Mouse (Mus musculus) adrenal gland, postnatal 14 days (tissue): Measurements from ENCODE around the gene Scnn1g. TPM values are rescaled to one million over a fixed set of nuclear protein-coding genes. Genes with fewer than 3 reads are reported as not detected.

Experiments used
- DNase-seq: peaks from one replicate; pipeline ENCODE4 v3.0.0; 2021; ENCODE audit warnings: mixed read lengths
- total RNA-seq: library from RNA; stranded (reverse); gene quantifications from 2 replicates; pipeline ENCODE4 v1.2.3, GENCODE M21; 2021

Gene Scnn1g
- total RNA-seq, 1 experiment from 2014 or later = not detected

DNA sequence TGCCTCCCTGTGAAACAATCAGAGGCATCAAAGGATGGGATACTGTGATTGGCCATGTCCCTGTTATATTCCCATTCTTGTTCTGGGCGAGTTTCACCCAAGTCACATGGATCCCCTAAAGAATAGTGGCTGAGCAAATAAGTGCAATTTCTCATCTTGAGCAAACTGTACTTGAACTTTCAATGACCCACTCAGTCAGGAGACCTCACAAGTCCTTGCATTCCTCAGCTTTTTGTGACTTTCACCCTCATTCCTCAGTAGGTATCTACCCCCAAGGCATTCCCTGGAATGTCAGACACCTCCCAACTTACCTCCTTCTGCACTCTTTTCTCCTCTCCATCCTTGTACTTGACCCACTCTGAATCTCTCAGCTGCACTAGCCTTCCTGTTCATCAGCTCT lies 44.3 kb downstream of the Scnn1g start:
- no peak for DNase-seq

DNA sequence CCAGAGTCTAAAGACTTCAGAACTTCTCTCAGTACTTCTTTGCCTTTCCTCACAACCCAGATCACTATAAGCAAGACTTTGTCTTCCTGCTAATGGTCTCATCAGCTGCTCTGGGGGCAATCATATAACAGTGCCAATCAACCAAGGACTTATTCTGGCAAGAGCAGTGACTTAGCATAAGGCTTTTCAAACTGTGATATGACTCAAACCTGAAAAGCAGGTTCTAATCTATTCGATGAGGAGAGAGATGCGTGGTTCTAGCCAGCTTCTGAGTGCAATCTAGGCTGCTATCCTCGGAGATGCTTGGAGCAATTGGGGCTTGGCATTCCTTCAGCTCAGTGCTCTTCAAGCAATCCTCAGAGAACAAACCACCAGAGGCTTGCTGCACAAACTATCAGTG lies 44.7 kb downstream of the Scnn1g start:
- no peak for DNase-seq

DNA sequence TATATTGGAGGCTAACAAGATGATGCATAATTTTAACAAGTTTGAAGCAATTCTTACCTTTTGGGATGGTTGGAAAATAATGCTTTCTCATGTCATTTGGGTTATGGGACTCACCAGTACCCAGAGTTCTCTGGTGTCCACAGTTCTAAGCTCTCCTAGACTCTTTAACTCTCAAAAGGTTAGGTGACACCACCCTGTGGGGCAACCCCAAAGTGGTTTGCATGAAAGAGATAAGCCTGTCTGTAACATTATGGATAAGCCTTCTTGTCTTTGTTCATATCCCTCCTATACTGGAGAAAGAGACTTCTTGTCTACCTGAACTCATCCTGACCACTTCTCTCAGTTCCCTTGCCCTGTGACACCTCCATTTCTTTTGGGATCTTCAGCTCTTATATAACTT lies 45.1 kb downstream of the Scnn1g start:
- no peak for DNase-seq

DNA sequence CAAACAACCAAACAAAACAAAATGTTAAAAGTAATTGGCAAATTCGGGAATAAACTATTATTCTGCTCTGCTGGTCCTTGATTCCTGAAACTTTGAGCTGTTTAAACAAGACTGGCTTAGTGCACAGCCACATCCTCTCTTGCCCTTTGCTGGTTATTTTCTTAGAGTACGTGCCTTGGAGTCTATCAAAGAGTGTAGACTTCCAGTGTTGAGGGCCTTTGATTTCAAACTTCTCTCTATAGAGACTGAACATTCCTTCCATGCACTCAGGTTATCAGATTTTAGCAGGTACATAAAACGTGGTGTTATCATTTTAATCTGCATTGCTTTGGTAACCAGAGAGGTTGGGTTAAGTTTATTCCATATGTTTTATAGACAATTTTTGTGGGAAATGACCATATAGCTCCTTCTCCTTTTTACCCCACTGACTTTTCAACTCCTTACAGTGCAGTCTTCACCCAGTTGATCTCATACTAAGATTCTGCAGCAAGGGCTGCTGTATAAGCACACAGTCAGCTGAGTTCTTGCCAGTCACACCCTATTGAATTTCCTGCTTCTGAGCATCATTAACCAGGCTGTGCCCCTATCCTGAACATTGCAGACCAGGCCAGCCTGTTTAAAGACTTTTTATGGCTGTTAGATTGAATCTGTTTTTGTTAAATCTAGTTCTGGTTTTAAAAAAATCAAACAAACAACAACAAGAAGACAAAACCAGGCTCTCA lies 48.1 kb downstream of the Scnn1g start:
- DNase-seq = no peak

DNA sequence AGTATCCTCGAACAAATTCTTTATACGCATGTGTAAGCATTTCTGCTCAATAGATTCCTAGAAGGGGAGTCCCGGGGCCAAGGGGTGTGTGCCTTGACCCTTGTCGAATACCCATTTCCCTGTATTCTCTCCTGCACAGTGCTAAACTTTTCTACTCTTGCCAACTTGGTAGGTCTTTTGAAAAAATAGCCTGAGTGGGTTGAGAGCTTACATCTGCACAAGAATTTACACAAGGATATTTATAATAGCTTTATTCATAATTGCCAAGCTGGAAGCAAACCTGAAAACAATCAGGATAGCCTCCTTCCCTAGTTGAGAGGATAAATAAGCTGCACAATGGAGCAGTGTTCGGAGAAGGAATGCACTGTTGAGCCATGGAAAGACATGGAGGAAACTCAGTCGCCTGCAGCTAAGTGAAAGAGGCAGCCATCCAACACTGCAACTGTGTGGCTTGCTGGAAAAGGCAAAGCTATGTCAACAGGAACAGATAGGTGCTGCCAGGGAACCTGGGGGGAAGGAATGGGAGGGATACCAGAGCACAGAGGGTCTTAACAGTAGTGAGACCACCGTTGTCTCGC lies 51.5 kb downstream of the Scnn1g start:
- no peak for DNase-seq

DNA sequence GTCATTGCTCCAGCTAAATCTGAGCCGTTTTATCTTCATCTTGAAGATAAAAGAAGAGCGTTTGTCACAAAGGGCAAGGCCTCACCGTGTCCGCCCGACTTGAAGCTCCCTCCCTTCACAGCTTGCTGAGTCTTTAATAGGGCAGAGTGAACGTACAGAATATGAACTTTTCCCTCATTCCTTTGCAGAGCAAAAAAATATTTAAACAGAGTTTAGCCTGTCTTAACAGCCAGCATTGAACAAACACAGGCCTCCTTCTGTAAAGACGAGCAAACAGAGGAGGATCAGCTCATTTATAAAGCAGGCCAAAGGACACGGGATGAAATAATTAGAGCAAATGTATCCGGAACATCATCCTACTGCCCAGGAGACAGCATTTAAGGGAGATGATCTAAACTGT lies 63.5 kb downstream of the Scnn1g start:
- no peak for DNase-seq

DNA sequence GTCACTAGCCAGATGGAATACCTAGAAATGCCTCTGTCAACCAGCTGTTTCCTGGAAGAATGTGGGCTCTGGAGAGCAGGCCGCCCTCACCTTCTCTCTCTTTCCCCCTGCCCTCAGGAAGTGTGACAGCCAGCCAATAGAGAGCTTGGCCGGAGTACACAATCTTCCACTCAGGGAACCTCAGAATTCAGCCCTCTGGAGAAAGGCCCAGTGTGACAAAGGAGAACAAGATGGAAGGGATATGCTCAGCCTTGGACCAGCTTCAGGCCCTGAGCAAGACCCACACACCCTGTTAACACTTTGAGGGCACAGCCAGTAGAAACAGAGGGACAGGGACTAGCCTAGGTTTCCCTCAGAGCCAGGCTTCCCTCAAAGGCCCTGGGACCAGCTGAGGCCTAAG lies 68.2 kb downstream of the Scnn1g start:
- peak; percentile 37 for DNase-seq

DNA sequence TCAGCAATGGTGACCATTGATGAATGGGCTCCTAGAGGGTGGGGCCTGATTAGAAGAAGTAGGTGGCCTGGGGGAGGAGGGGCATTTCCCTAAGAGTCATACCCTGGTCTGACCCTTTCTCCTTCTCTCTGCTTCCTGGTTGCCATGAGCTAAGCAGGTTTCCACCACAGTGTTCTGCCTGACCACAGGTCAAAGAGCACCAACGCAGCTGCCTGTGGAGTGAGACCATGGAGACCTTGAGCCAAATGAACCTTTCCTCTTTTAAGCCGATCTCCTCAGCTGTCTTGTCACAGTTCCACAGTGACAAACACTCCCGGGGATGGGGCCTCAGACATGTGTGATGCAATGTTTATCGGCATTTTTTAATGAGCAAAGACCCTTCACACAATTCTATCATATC lies 68.7 kb downstream of the Scnn1g start:
- DNase-seq = no peak

DNA sequence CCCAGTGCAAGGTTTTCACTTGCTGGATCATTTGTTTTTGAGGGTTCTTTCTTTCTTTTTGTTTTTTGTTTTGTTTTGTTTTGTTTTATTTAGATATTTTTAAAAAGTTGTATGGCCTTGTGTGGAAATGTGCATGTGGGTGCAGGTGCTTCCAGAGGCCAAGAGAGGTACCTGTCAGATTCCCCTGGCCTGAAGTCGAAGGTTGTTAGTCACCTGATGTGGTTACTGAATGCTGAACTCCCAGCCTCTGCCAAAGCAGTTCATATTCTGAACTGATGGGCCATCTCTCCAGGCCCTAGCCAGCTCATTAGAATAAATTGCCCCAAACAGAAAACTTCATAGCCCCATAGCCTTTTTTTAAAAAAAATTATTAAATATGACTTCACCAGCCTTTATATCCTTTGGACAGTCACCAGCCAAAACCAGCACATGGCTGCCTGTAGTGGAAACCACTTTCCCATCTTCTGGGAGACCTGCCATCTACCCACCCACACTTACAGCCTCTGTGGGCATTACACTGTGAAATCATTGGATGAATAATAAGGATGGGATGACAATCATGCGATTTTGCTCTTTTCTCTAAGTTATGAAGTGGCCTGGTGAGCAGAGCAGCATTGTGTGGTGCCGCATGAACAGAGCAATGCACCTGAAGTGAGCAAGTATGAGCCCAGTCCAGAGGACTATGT lies 71.7 kb downstream of the Scnn1g start:
- DNase-seq = no peak

DNA sequence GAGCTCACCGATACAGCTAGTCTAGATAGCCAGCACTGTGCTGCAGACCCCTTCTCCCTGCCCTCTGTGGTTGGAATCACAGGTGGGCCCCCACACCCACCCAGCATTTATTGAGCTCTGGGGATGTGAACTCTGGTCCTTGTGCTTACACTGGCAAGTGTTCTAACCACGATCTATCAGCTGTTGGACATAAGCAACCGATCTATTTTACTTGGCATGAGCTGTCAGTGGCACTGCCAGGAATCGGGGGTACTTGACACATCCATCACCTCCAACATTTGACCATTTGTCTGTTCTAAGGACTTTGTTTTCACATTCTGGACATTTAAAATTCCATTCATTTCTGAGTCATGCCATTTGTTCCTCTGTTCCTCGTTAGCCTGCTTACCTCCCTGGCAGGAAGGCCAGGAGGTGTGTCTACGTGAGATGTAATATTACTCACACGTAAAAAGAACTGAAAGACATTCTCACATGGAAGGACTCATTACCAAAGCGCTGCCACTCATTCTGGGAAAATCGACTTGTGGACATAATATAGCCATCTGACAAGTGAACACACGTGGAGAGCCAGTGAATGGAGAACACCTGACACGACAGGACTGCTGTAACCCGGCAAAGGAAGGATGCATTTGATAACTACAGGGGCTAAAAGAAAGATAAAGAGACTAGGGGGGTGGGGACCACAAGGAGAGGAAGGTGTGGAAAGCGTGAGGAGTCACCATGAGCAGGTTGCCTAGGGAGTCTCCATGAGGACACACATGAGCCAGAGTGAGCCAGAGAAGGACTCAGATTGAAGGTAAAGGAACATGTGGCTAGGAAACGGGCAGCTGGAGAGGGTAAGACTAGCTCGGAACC lies 73.7 kb downstream of the Scnn1g start:
- DNase-seq = no peak

Other genes with a start within 250 kb of the Scnn1g start
- gene Usp31, start 27.2 kb upstream of the Scnn1g start, total RNA-seq = 15.2 and 15.3 TPM in 2 replicates
- gene Scnn1b, start 130.6 kb downstream of the Scnn1g start, total RNA-seq = 0.53 TPM in 1 of 2 replicates, not detected in the other
- 22.8 and 24.7 TPM in 2 replicates for gene Cog7, start 247.2 kb downstream of the Scnn1g start, total RNA-seq